Mouse (Mus musculus): ENCODE measurements around the gene Gm17660.

GRCm38 (mm10) chr5:104113491-104114172, 36.2 kb upstream of the Gm17660 start, which contains the start of gene Sparcl1:
- no peak for TF ChIP-seq MAFK (IDR thresholded peaks at IDR 0.05; ENCODE audit: borderline replicate concordance, low read depth, low read length)
- TF ChIP-seq MEF2A (IDR thresholded peaks at IDR 0.05; ENCODE audit: extremely low read depth, insufficient replicate concordance, low read depth, low read length, poor library complexity, severe bottlenecking) = no peak
- TF ChIP-seq CTCF (IDR thresholded peaks at IDR 0.05 in 2 of 3, conservative IDR thresholded peaks at IDR 0.05 in 1 of 3; ENCODE audit: control insufficient read depth in 1 of 3, insufficient read depth in 1 of 3, low read depth in 2 of 3, low read length in 3 of 3, poor library complexity in 1 of 3, severe bottlenecking in 1 of 3) = no peak
- TF ChIP-seq ELF1 (IDR thresholded peaks at IDR 0.05; ENCODE audit: low read depth, low read length) = no peak
